Mouse (Mus musculus) stomach, embryonic 15.5 days (tissue): Measurements from ENCODE around the gene Krtap31-1. TPM values are rescaled to one million over a fixed set of nuclear protein-coding genes. Genes with fewer than 3 reads are reported as not detected.
"Not testable (repeated sequence)": the region's sequence is repeated elsewhere in the genome, so short reads cannot be mapped to it uniquely, and the experiment has no call there.

Experiments used
- ATAC-seq: fragments of 200-750 bp; cut with Nextera tagmentation; 2 replicates; pipeline ENCODE4 v1.8.0; 2017; ENCODE audit warnings: low read depth, moderate number of reproducible peaks, moderate TSS enrichment; ENCODE audit not compliant: insufficient read depth, low FRiP score
- H3K27ac ChIP-seq: fragments of 300-500 bp; sonication (generic); 2 replicates; pipeline ENCODE4 v1.5.1; 2015; ENCODE audit warnings: mild to moderate bottlenecking, inconsistent platforms
- H3K27me3 ChIP-seq: fragments of 300-500 bp; sonication (generic); replicated peaks from 2 replicates; pipeline ENCODE4 v1.6.1; 2015; ENCODE audit warnings: inconsistent platforms
- H3K36me3 ChIP-seq: fragments of 300-500 bp; sonication (generic); 2 replicates; pipeline ENCODE4 v1.6.1; 2015; ENCODE audit warnings: inconsistent platforms
- H3K4me1 ChIP-seq: fragments of 300-500 bp; sonication (generic); 2 replicates; pipeline ENCODE4 v1.6.1; 2015; ENCODE audit warnings: inconsistent platforms
- H3K4me2 ChIP-seq: fragments of 300-500 bp; sonication (generic); 2 replicates; pipeline ENCODE4 v1.6.1; 2015; ENCODE audit warnings: mild to moderate bottlenecking, inconsistent platforms
- H3K4me3 ChIP-seq: fragments of 300-500 bp; sonication (generic); replicated peaks from 2 replicates; pipeline ENCODE4 v1.5.1; 2015; ENCODE audit warnings: inconsistent platforms
- H3K9ac ChIP-seq: fragments of 300-500 bp; sonication (generic); 2 replicates; pipeline ENCODE4 v1.6.1; 2015; ENCODE audit warnings: inconsistent platforms
- H3K9me3 ChIP-seq: fragments of 300-500 bp; sonication (generic); 2 replicates; pipeline ENCODE4 v1.6.1; 2016; ENCODE audit warnings: inconsistent platforms
- WGBS: fragments of 180-500 bp; shearing (Covaris S2); methylation state at CpG from one replicate; pipeline ENCODE4 v1.1.7; 2015; 5-methylcytosine and 5-hydroxymethylcytosine counted together
- polyA plus RNA-seq: library from polyadenylated mRNA; unstranded; fragments of >200 nt; fragmentation: Nextera tagmentation; extraction: Ambion mirVana; gene quantifications from 2 replicates; pipeline ENCODE4 v1.2.1, GENCODE M21; 2015

Krtap31-1 gene
- not detected in 2 replicates for polyA plus RNA-seq

GRCm38 (mm10) chr11:99907620-99908019 lies at the start of gene Krtap31-1:
Gene Krtap31-1 (plus strand): TSS chr11:99907920.
- WGBS: 81% methylated on average over 2 of the region's 2 CpGs
- H3K4me1 ChIP-seq: no peaks in the 10 kb centered on the region
- no peak within 1 kb of the TSS for H3K9ac ChIP-seq
- no peaks in the 10 kb centered on the region for H3K36me3 ChIP-seq
- no peaks in the 10 kb centered on the region for H3K27me3 ChIP-seq
- H3K4me2 ChIP-seq: no peak within 1 kb of the TSS
- no peak for ATAC-seq
- no peaks in the 10 kb centered on the region for H3K9me3 ChIP-seq
- H3K27ac ChIP-seq: no peak within 1 kb of the TSS
- H3K4me3 ChIP-seq: no peak within 1 kb of the TSS

DNA sequence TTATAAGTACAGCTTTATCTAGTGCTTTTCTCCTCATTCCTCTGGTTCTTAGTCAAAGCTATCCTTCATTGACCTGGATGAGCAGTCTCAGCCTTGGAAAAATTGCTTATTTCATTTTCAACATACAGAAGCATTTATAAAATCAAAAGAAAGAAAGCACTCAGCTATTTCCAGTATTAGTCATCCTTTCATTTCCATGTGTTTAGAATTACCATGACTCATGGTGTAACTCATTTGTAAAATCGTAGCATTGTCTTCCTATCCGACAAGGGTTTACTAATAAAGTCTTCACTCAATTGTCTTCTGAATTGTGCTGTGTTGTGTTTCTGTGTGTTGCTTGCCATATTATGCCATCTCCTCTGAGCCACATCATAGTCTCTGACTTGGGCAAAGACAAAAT lies 49.0 kb upstream of the Krtap31-1 start:
- Histone ChIP-seq H3K36me3 (no peaks in the 10 kb centered on the region), H3K9me3 (no peaks in the 10 kb centered on the region), H3K9ac (no peak overlapping the region), H3K4me3 (no peak overlapping the region), H3K4me1 (no peaks in the 10 kb centered on the region), H3K4me2 (no peak overlapping the region), H3K27ac (no peak overlapping the region), H3K27me3 (no peaks in the 10 kb centered on the region)
- 63% methylated on average over 2 of the region's 2 CpGs for WGBS
- ATAC-seq: no peak

- H3K4me2 ChIP-seq, H3K36me3 ChIP-seq, H3K9me3 ChIP-seq, H3K4me1 ChIP-seq, ATAC-seq, H3K27me3 ChIP-seq, H3K4me3 ChIP-seq, H3K27ac ChIP-seq, H3K9ac ChIP-seq: not testable (repeated sequence)
- WGBS: 78% methylated on average over 1 of the region's 1 CpGs
Measured at GRCm38 (mm10) chr11:99864176-99864575, 43.5 kb upstream of the Krtap31-1 start, which contains the start of gene Gm11559. Gene Gm11559 (plus strand): TSS chr11:99864476.

DNA sequence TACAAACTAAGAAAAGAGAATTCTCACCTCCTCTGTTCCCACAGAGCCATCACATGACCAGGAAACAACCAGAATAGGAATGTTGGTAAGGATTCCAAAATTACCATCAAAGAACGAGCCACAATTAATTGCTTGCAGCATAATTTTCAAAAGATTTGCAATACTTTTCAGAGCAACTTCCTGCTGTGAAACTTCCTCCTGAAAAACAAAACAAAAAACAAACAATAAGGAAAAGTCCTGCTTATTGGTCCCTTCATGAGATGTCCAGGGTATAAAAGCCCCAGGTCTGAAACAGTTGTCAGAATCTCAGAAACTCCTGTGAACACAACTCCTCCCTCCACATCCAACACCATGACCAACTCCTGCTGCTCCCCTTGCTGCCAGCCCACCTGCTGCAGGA lies 34.6 kb upstream of the Krtap31-1 start, which contains the start of gene Krtap9-1:
Gene Krtap9-1, plus strand, starts transcription at position 301 of the 400 bp plus-strand sequence.
- H3K27me3 ChIP-seq, H3K4me2 ChIP-seq, H3K4me1 ChIP-seq, H3K4me3 ChIP-seq, H3K9me3 ChIP-seq, ATAC-seq, H3K27ac ChIP-seq, H3K36me3 ChIP-seq, H3K9ac ChIP-seq: not testable (repeated sequence)
- WGBS: 78% methylated on average over 1 of the region's 1 CpGs

DNA sequence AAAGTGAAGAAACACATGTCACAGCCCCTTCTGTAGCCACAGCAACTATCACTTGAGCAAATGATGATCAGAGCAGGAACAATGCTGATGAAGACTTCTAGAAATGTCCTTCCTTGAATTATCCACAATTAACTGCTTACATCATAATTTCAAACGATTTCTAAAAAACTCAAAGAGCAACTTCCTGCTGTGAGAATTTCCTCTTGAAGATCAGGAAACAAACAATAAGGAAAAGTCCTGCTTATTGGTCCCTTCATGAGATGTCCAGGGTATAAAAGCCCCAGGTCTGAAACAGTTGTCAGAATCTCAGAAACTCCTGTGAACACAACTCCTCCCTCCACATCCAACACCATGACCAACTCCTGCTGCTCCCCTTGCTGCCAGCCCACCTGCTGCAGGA lies 28.8 kb upstream of the Krtap31-1 start, which contains the start of gene Gm11567:
Gene Gm11567, plus strand, starts transcription at position 301 of the 400 bp plus-strand sequence.
- H3K9ac ChIP-seq, H3K4me3 ChIP-seq, H3K4me1 ChIP-seq, H3K36me3 ChIP-seq, H3K9me3 ChIP-seq, H3K4me2 ChIP-seq, H3K27me3 ChIP-seq, H3K27ac ChIP-seq, ATAC-seq: not testable (repeated sequence)
- 38% methylated on average over 1 of the region's 1 CpGs for WGBS

DNA sequence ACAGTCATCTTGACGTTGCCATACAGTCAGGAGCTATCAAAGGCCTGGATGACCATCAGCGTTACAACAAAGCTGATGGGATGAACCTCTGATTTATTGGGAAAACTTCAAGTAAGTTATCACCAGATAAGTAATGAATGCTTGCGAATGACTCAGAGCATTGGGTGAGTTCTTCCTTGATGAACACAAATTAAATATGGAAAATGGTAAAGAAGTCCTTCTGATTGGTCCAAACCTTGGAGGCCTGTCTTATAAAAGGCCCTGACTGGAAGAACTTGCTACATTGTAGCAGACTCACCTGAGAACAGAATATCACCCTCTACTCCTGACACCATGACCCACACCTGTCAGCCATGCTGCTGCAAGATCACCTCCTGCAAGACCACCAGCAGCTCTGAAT lies 6.7 kb downstream of the Krtap31-1 start, which contains the start of gene Gm11565:
Gene Gm11565, plus strand, starts transcription at position 301 of the 400 bp plus-strand sequence.
- no peaks in the 10 kb centered on the region for H3K27me3 ChIP-seq
- no peak for ATAC-seq
- 90% methylated on average over 3 of the region's 3 CpGs for WGBS

GRCm38 (mm10) chr11:99935991-99936390 lies 28.3 kb downstream of the Krtap31-1 start, which contains the start of gene Krtap31-2:
Gene Krtap31-2 (plus strand): TSS chr11:99936291.
- WGBS: 85% methylated on average over 1 of the region's 1 CpGs
- Histone ChIP-seq H3K4me1 (no peaks in the 10 kb centered on the region), H3K9ac (no peak within 1 kb of the TSS), H3K36me3 (no peaks in the 10 kb centered on the region), H3K4me2 (no peak within 1 kb of the TSS), H3K27ac (no peak within 1 kb of the TSS), H3K4me3 (no peak within 1 kb of the TSS), H3K27me3 (no peaks in the 10 kb centered on the region), H3K9me3 (no peaks in the 10 kb centered on the region)
- no peak for ATAC-seq

More for the DNA sequence above, 6.7 kb downstream of the Krtap31-1 start, which contains the start of gene Gm11565:
- no peak within 1 kb of the TSS for H3K4me3 ChIP-seq
- H3K9ac ChIP-seq: no peak within 1 kb of the TSS
- H3K36me3 ChIP-seq: no peaks in the 10 kb centered on the region
- H3K27ac ChIP-seq: no peak within 1 kb of the TSS
- no peaks in the 10 kb centered on the region for H3K9me3 ChIP-seq
- no peaks in the 10 kb centered on the region for H3K4me1 ChIP-seq
- H3K4me2 ChIP-seq: no peak within 1 kb of the TSS

GRCm38 (mm10) chr11:99937751-99938264 lies 30.1 kb downstream of the Krtap31-1 start:
- Histone ChIP-seq H3K27me3 (no peaks in the 10 kb centered on the region), H3K36me3 (no peaks in the 10 kb centered on the region), H3K4me1 (no peaks in the 10 kb centered on the region), H3K9ac (no peak overlapping the region), H3K9me3 (no peaks in the 10 kb centered on the region), H3K4me2 (no peak overlapping the region), H3K4me3 (no peak overlapping the region), H3K27ac (no peak overlapping the region)
- 82% methylated on average over 9 of the region's 9 CpGs for WGBS
- ATAC-seq: no peak

- H3K4me1 ChIP-seq: no peaks in the 10 kb centered on the region
- no peak for ATAC-seq
- no peaks in the 10 kb centered on the region for H3K27me3 ChIP-seq
- H3K9ac ChIP-seq: no peak within 1 kb of the TSS
- H3K27ac ChIP-seq: no peak within 1 kb of the TSS
- H3K4me2 ChIP-seq: no peak within 1 kb of the TSS
- 84% methylated on average over 2 of the region's 2 CpGs for WGBS
- H3K36me3 ChIP-seq: no peaks in the 10 kb centered on the region
- no peak within 1 kb of the TSS for H3K4me3 ChIP-seq
- no peaks in the 10 kb centered on the region for H3K9me3 ChIP-seq
Measured at GRCm38 (mm10) chr11:99948175-99948574, 40.5 kb downstream of the Krtap31-1 start, which contains the start of gene Krtap9-5. Gene Krtap9-5 (plus strand): TSS chr11:99948475.

Other genes starting within 250 kb of the Krtap31-1 start
- gene Gm11563, start 249.0 kb upstream of the Krtap31-1 start, polyA plus RNA-seq: not detected in 2 replicates
- gene Krtap4-6, start 242.0 kb upstream of the Krtap31-1 start, polyA plus RNA-seq: not detected in 2 replicates
- not detected in 2 replicates for gene Gm14190, start 217.2 kb upstream of the Krtap31-1 start, polyA plus RNA-seq
- not detected in 2 replicates for gene Gm14180, start 173.6 kb upstream of the Krtap31-1 start, polyA plus RNA-seq
- not detected in 2 replicates for gene Gm11595, start 135.0 kb upstream of the Krtap31-1 start, polyA plus RNA-seq
- not detected in 2 replicates for gene Krtap4-8, start 127.2 kb upstream of the Krtap31-1 start, polyA plus RNA-seq
- not detected in 2 replicates for gene Krtap4-9, start 122.7 kb upstream of the Krtap31-1 start, polyA plus RNA-seq
- not detected in 2 replicates for gene Gm11596, start 114.5 kb upstream of the Krtap31-1 start, polyA plus RNA-seq
- gene Gm11569, start 109.0 kb upstream of the Krtap31-1 start, polyA plus RNA-seq: not detected in 2 replicates
- gene Gm11554, start 103.5 kb upstream of the Krtap31-1 start, polyA plus RNA-seq: not detected in 2 replicates
- not detected in 2 replicates for gene Krtap4-13, start 98.0 kb upstream of the Krtap31-1 start, polyA plus RNA-seq
- gene Gm11564, start 92.3 kb upstream of the Krtap31-1 start, polyA plus RNA-seq: not detected in 2 replicates
- not detected in 2 replicates for gene 2300003K06Rik, start 69.9 kb upstream of the Krtap31-1 start, polyA plus RNA-seq
- gene Krtap4-16, start 56.3 kb upstream of the Krtap31-1 start, polyA plus RNA-seq: not detected in 2 replicates
- not detected in 2 replicates for gene Gm11568, start 50.0 kb upstream of the Krtap31-1 start, polyA plus RNA-seq
- gene Gm11559, start 43.4 kb upstream of the Krtap31-1 start, polyA plus RNA-seq: not detected in 2 replicates
- gene Krtap9-1, start 34.5 kb upstream of the Krtap31-1 start, polyA plus RNA-seq: not detected in 2 replicates
- not detected in 2 replicates for gene Gm11567, start 28.7 kb upstream of the Krtap31-1 start, polyA plus RNA-seq
- gene Gm11565, start 6.8 kb downstream of the Krtap31-1 start, polyA plus RNA-seq: not detected in 2 replicates
- not detected in 2 replicates for gene Krtap31-2, start 28.4 kb downstream of the Krtap31-1 start, polyA plus RNA-seq
- gene Krtap9-5, start 40.6 kb downstream of the Krtap31-1 start, polyA plus RNA-seq: not detected in 2 replicates
- not detected in 2 replicates for gene Krtap29-1, start 71.1 kb downstream of the Krtap31-1 start, polyA plus RNA-seq
- not detected in 2 replicates for gene Krtap16-1, start 78.7 kb downstream of the Krtap31-1 start, polyA plus RNA-seq
- 0.30 TPM in 1 of 2 replicates, not detected in the other for gene Krtap17-1, start 86.1 kb downstream of the Krtap31-1 start, polyA plus RNA-seq
- gene Krt33a, start 108.3 kb downstream of the Krtap31-1 start, polyA plus RNA-seq: 0.15 and 0.35 TPM in 2 replicates
- not detected in 2 replicates for gene Krt33b, start 121.9 kb downstream of the Krtap31-1 start, polyA plus RNA-seq
- 0.41 and 0.91 TPM in 2 replicates for gene Krt34, start 133.6 kb downstream of the Krtap31-1 start, polyA plus RNA-seq
- gene Krt31, start 142.6 kb downstream of the Krtap31-1 start, polyA plus RNA-seq: 0.46 and 0.69 TPM in 2 replicates
- not detected in 2 replicates for gene Krt32, start 180.3 kb downstream of the Krtap31-1 start, polyA plus RNA-seq
- gene Krt35, start 188.3 kb downstream of the Krtap31-1 start, polyA plus RNA-seq: 0.32 TPM in 1 of 2 replicates, not detected in the other
- 0.13 and 0.37 TPM in 2 replicates for gene Krt36, start 197.7 kb downstream of the Krtap31-1 start, polyA plus RNA-seq
- gene Krt13, start 213.6 kb downstream of the Krtap31-1 start, polyA plus RNA-seq: 397 and 779 TPM in 2 replicates
- 698 and 1,006 TPM in 2 replicates for gene Krt15, start 228.0 kb downstream of the Krtap31-1 start, polyA plus RNA-seq
- 796 and 889 TPM in 2 replicates for gene Krt19, start 240.7 kb downstream of the Krtap31-1 start, polyA plus RNA-seq